Mouse (Mus musculus) forebrain, embryonic 12.5 days (tissue): ENCODE measurements around the gene Nxnl2. TPM values are rescaled to one million over a fixed set of nuclear protein-coding genes. Genes with fewer than 3 reads are reported as not detected.
A peak's percentile ranks its signal among the peaks of the same experiment; 100 is the strongest.

Experiments used
- ATAC-seq: fragments of 200-750 bp; cut with Nextera tagmentation; 2 replicates; pipeline ENCODE4 v1.8.0; 2017; ENCODE audit warnings: moderate TSS enrichment; ENCODE audit not compliant: low FRiP score
- H3K27ac ChIP-seq: fragments of 300-500 bp; sonication (generic); 2 replicates; pipeline ENCODE4 v1.5.1; 2016; ENCODE audit warnings: mild to moderate bottlenecking
- H3K27me3 ChIP-seq: fragments of 300-500 bp; sonication (generic); 2 replicates; pipeline ENCODE4 v1.6.1; 2016; ENCODE audit warnings: mild to moderate bottlenecking
- H3K36me3 ChIP-seq: fragments of 300-500 bp; sonication (generic); replicated peaks from 2 replicates; pipeline ENCODE4 v1.6.1; 2016; ENCODE audit warnings: mild to moderate bottlenecking
- H3K4me1 ChIP-seq: fragments of 300-500 bp; sonication (generic); 2 replicates; pipeline ENCODE4 v1.6.1; 2016
- H3K4me2 ChIP-seq: fragments of 300-500 bp; sonication (generic); 2 replicates; pipeline ENCODE4 v1.6.1; 2016; ENCODE audit warnings: mild to moderate bottlenecking, moderate library complexity
- H3K4me3 ChIP-seq: fragments of 300-500 bp; sonication (generic); replicated peaks from 2 replicates; pipeline ENCODE4 v1.5.1; 2016; ENCODE audit warnings: mild to moderate bottlenecking
- H3K9ac ChIP-seq: fragments of 300-500 bp; sonication (generic); 2 replicates; pipeline ENCODE4 v1.6.1; 2016; ENCODE audit warnings: mild to moderate bottlenecking
- H3K9me3 ChIP-seq: fragments of 300-500 bp; sonication (generic); 2 replicates; pipeline ENCODE4 v1.6.1; 2016
- WGBS: fragments of 180-500 bp; shearing (Covaris S2); methylation state at CpG from one replicate; pipeline ENCODE4 v1.1.7; 2016; 5-methylcytosine and 5-hydroxymethylcytosine counted together
- polyA plus RNA-seq: library from polyadenylated mRNA; unstranded; fragments of >200 nt; fragmentation: Nextera tagmentation; extraction: Ambion mirVana; gene quantifications from 2 replicates; pipeline ENCODE4 v1.2.1, GENCODE M21; 2016

Gene Nxnl2
- 0.52 and 0.76 TPM in 2 replicates for polyA plus RNA-seq

DNA sequence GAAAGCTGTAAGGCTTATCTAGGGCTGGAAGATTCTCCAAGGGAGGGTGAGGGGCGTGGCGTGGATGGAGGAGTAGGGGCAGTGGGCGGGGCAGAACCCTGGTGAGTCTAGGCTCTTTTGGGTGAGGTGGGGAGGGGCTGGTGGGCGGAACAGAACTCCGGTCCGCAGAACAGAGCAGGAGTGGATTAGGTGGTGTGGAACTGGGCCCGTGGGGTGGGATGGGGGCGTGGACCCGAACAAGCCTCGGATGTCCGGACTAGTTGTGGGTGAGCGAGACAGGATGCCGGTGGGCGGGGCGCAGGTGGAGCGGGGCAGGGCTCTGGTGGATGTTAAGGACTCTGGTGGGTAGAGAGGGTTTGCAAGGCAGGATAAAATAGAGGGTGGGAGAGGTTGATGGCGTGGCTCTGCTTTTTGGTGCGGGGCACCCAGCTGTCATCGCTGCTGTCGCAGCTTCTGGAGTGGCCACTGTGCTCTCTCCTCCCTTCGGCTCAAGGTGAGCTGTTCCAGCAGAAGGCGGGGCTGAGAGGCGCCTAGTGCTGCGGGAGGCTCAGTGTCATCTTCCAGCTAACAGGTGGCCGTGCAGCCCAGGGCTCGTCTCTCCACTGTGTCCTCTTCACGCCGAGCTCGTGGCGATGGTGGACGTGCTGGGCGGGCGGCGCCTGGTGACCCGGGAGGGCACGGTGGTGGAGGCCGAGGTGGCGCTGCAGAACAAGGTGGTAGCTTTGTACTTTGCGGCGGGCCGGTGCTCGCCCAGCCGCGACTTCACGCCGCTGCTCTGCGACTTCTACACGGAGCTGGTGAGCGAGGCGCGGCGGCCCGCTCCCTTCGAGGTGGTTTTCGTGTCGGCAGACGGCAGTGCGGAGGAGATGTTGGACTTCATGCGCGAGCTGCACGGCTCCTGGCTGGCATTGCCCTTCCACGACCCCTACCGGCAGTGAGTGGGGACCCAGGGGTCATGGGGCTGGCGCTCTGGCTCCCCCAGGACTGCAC, at the start of gene Nxnl2:
Nxnl2 (plus strand) TSS at position 332 of the 990 bp plus-strand sequence.
- Histone ChIP-seq H3K4me2 (peak within 1 kb of the TSS; percentile 99), H3K9ac (peak within 1 kb of the TSS; percentile 42), H3K9me3 (no peaks in the 10 kb centered on the region), H3K36me3 (no peaks in the 10 kb centered on the region), H3K27ac (no peak within 1 kb of the TSS), H3K4me3 (peak within 1 kb of the TSS; percentile 51), H3K4me1 (peaks cover 18% of the 10 kb centered on the region), H3K27me3 (peaks cover 30% of the 10 kb centered on the region)
- under 1% methylated on average over 64 of the region's 64 CpGs for WGBS
- ATAC-seq = peak; percentile 75

DNA sequence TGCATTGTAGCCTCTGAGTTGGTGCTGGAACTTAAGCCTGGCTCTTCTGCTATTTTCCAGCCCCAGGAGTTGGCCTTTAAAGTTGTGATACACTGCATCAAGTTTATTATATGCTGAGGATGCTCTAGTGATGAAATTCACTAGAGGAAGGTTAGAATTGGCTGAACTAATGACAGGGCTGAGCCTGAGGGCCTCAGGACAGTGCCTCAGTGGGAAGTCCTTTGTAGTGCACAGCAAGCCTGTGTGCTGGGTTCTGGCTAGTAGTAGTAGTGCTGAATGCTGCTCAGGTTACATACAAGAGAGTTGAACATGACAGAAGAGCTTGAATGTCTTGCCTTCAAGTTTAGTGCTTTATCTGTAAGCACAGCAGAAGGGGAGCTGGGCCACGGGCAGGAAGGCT, 48.9 kb upstream of the Nxnl2 start:
- H3K4me1 ChIP-seq = peaks cover 54% of the 10 kb centered on the region
- no peaks in the 10 kb centered on the region for H3K27me3 ChIP-seq
- no peak overlapping the region for H3K27ac ChIP-seq
- no peak overlapping the region for H3K9ac ChIP-seq
- 38% methylated on average over 1 of the region's 1 CpGs for WGBS
- peaks cover 15% of the 10 kb centered on the region for H3K36me3 ChIP-seq
- no peaks in the 10 kb centered on the region for H3K9me3 ChIP-seq
- H3K4me3 ChIP-seq = no peak overlapping the region
- ATAC-seq = no peak
- no peak overlapping the region for H3K4me2 ChIP-seq

DNA sequence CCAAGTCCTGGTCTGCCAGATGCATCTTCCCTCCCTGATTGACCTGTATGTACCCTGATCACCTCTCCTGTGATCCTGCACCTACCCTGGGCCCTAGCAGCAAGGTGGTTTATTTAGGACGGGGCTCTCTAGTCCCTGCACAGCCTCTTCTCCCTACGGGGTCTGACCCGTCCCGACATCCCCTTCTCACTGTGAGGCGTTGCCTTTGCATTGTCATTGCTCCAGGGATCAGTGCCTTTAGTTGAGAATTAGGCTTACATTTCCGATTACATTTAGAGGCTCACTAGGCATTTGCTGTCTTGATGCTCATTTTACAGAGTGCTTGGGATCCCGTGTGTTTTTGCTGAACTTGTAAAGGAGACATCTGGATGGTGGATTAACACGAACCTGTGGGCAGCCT, 48.1 kb upstream of the Nxnl2 start:
- Histone ChIP-seq H3K9me3 (no peaks in the 10 kb centered on the region), H3K4me1 (peaks cover 54% of the 10 kb centered on the region), H3K27ac (no peak overlapping the region), H3K27me3 (no peaks in the 10 kb centered on the region), H3K4me2 (no peak overlapping the region), H3K9ac (no peak overlapping the region), H3K4me3 (no peak overlapping the region), H3K36me3 (peaks cover 16% of the 10 kb centered on the region)
- 81% methylated on average over 8 of the region's 8 CpGs for WGBS
- no peak for ATAC-seq

DNA sequence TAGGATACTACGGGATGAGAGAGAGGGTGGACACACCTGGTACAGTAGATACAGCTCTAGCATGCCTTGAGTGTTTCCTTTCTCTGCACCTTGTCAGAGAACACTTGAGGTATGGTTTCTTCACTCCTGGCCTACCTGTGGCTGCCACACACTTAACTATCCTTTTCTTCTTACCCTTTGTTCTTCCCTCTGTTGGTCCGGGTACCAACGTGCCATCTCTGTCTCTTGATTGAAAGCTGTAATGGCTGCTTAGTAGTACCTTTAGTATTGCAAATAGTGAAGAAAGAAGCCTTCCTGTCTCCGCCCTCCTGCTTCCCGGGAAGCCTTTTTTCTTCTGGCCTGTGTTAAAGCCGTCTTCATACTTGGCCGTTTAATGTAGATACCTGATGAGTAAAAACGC, 45.5 kb upstream of the Nxnl2 start:
- ATAC-seq = no peak
- no peaks in the 10 kb centered on the region for H3K27me3 ChIP-seq
- H3K4me3 ChIP-seq = no peak overlapping the region
- H3K4me2 ChIP-seq = no peak overlapping the region
- 86% methylated on average over 8 of the region's 8 CpGs for WGBS
- H3K4me1 ChIP-seq = peaks cover 29% of the 10 kb centered on the region
- H3K27ac ChIP-seq = no peak overlapping the region
- no peak overlapping the region for H3K9ac ChIP-seq
- H3K36me3 ChIP-seq = peaks cover 36% of the 10 kb centered on the region
- H3K9me3 ChIP-seq = no peaks in the 10 kb centered on the region

DNA sequence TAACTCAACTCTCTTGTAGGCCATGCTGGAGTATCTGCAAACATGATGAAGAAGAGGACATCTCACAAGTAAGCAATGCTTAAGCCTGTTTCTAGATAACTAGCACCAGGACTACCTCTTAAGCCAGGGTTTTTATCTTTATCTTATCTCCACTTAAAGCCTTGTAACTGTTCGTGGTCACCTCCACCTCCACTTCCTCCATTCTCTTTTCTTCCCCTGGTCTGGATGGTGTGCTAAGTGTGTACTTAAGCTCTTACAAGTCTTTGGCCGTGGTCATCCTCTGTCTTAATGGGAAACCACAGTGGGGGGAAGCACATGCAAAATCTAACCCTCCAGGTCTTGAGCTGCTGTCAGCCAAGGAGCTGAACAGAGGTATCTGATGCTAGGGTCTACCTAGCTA, 42.9 kb upstream of the Nxnl2 start:
- peaks cover 54% of the 10 kb centered on the region for H3K36me3 ChIP-seq
- WGBS = 92% methylated on average over 2 of the region's 2 CpGs
- no peak for ATAC-seq
- H3K4me1 ChIP-seq = peaks cover 7% of the 10 kb centered on the region
- no peak overlapping the region for H3K4me3 ChIP-seq
- no peak overlapping the region for H3K9ac ChIP-seq
- H3K27me3 ChIP-seq = no peaks in the 10 kb centered on the region
- H3K9me3 ChIP-seq = no peaks in the 10 kb centered on the region
- no peak overlapping the region for H3K4me2 ChIP-seq
- no peak overlapping the region for H3K27ac ChIP-seq

DNA sequence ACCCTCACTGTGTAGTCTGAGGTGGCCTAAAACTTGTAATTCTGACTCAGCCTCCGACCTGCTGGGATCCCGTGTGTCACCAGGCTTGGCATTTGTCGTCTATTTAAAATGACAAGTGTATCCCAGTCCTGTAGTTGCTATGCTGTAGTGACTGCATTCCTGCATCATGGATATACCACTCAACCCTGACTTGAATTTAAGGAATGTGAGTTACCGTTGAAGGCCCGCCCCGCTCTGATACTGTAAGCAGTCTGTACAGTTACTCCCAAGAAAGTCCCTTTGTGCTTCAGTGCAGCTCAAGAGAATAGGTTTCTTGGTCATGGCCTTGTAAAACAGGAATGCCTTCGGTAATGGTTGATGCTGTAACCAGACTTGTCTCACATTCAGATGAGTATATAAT, 42.4 kb upstream of the Nxnl2 start:
- Histone ChIP-seq H3K27ac (no peak overlapping the region), H3K27me3 (no peaks in the 10 kb centered on the region), H3K9ac (no peak overlapping the region), H3K4me3 (no peak overlapping the region), H3K36me3 (peaks cover 56% of the 10 kb centered on the region), H3K4me1 (peaks cover 5% of the 10 kb centered on the region), H3K4me2 (no peak overlapping the region), H3K9me3 (no peaks in the 10 kb centered on the region)
- 94% methylated on average over 7 of the region's 7 CpGs for WGBS
- no peak for ATAC-seq

DNA sequence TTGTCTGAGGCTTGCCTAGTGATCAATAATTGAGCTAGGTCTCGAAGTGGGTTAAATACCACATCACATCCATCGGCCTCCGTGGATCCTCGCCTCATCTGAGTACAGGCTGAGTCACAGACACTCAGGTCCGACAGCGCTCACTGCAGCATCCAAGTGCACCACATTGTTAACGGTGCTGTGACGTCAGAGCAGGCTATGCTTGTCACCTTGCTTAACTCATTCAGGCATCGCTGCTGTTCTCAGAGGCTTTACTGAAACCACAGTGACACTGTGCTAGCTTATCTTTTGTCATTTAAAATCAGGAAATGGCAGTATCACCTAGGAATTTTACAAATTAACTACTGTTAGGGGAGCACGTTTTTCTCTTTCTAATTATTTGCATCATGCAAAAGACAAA, 39.6 kb upstream of the Nxnl2 start:
- no peaks in the 10 kb centered on the region for H3K9me3 ChIP-seq
- H3K9ac ChIP-seq = no peak overlapping the region
- H3K36me3 ChIP-seq = peaks cover 62% of the 10 kb centered on the region
- no peak for ATAC-seq
- H3K4me3 ChIP-seq = no peak overlapping the region
- H3K4me2 ChIP-seq = no peak overlapping the region
- peaks cover 3% of the 10 kb centered on the region; the same call in 1 of the 2 replicates for H3K4me1 ChIP-seq
- WGBS = 87% methylated on average over 10 of the region's 10 CpGs
- no peaks in the 10 kb centered on the region for H3K27me3 ChIP-seq
- H3K27ac ChIP-seq = no peak overlapping the region

DNA sequence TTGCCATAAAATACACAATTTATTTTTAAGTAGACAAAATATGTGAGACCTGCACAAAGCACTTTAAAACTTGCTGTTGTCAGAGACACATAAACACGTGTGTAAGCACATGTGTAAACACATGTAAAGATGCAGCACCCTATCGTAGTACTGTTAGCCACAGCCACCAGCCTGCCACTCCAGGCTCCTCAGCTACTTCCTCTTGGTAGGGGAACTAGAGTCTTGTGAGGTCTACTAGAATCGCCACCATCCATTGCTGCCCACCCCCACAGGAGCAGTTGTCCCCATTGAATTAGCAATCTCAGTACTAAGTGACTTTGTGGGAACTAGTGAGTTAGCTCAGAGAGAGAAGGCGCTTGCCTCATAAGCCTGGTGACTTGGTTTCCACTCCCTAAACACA, 34.5 kb upstream of the Nxnl2 start:
- no peaks in the 10 kb centered on the region for H3K9me3 ChIP-seq

DNA sequence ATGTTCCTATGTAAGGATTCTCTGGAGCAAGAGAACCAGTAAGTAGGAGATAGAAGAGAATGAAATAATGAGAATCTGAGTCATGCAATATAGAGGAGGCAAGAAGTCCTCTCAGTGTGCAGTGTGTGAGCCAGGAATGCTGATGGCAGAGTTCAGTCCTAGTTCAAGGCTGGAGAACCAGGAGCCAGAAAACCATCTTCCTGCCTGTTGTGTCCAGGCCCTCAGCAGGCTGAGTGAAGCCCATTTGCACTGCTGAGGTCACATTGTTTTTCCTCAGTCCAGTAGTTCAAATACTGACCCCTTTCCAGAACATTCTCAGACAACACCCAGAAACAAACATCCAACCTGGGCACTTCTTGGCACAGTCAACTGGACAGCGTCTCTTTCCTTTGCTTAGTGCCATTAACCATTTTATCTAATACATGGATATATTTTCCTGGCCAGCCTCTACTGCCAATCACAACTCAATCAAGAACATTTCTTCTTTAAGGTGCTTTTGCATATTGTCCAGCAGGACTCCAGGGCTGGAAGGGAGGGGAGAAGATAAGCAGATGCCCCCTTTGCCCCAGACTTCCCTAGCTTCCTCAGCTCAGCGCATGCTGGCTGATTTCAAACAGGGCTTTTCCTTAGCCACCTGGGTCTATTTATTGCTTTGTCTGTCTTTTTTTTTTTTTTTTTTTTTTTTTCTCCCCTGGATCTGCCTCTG, 33.7 kb upstream of the Nxnl2 start:
- Histone ChIP-seq H3K9me3 (no peaks in the 10 kb centered on the region), H3K4me2 (no peak overlapping the region), H3K27ac (no peak overlapping the region), H3K4me1 (peaks cover 3% of the 10 kb centered on the region; the same call in 1 of the 2 replicates), H3K9ac (no peak overlapping the region), H3K36me3 (peaks cover 51% of the 10 kb centered on the region), H3K4me3 (no peak overlapping the region), H3K27me3 (no peaks in the 10 kb centered on the region)
- no peak for ATAC-seq
- WGBS = 77% methylated on average over 2 of the region's 2 CpGs

More for the DNA sequence above, 34.5 kb upstream of the Nxnl2 start:
- H3K27me3 ChIP-seq = no peaks in the 10 kb centered on the region
- H3K36me3 ChIP-seq = peaks cover 50% of the 10 kb centered on the region
- peaks cover 3% of the 10 kb centered on the region; the same call in 1 of the 2 replicates for H3K4me1 ChIP-seq
- no peak overlapping the region for H3K27ac ChIP-seq
- ATAC-seq = no peak
- WGBS = 87% methylated on average over 4 of the region's 4 CpGs
- H3K4me2 ChIP-seq = no peak overlapping the region
- H3K9ac ChIP-seq = no peak overlapping the region
- H3K4me3 ChIP-seq = no peak overlapping the region

DNA sequence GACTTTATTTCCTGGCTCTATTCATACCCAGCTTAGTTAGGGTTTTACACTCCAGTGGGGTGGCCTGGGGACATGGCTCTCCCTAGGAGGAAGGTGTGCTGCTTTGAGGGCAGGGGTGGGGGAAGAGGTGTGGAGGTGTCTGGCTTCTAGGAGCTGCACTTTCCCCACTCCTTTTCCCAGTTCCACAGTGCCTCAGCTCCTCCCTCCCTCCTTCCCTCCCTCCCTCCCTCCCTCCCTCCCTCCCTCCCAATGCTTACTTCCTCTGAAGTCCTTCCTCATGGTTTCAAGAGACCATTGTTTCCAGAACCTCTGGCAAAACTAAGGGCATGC, 33.2 kb upstream of the Nxnl2 start:
- peaks cover 46% of the 10 kb centered on the region for H3K36me3 ChIP-seq

DNA sequence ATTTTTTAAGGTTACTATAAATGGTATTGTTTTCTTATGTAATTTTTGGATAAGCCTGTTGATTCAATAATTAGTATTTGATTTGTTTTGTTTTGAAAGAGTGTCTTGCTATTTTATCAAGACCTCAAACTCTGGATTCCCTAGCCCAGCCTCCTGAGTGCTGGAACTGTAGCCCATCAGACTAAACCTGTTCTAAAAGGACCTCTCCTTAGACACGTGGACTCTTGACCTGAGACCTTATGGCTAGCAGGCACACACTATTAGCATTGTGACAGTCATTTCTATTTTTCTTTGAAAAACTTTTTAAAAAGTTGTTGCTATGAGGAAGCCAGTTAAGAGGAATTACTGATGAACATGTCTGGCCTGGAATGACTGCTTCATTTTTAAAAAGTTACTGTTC, 23.7 kb upstream of the Nxnl2 start:
- H3K27ac ChIP-seq = no peak overlapping the region
- no peaks in the 10 kb centered on the region for H3K4me1 ChIP-seq
- no peak overlapping the region for H3K4me3 ChIP-seq
- H3K9me3 ChIP-seq = no peaks in the 10 kb centered on the region
- no peak overlapping the region for H3K4me2 ChIP-seq
- no peaks in the 10 kb centered on the region for H3K27me3 ChIP-seq
- WGBS = 66% methylated on average over 1 of the region's 1 CpGs
- no peak overlapping the region for H3K9ac ChIP-seq
- no peak for ATAC-seq
- peaks cover 70% of the 10 kb centered on the region for H3K36me3 ChIP-seq

More for the DNA sequence above, 33.2 kb upstream of the Nxnl2 start:
- H3K9me3 ChIP-seq = no peaks in the 10 kb centered on the region
- H3K27me3 ChIP-seq = no peaks in the 10 kb centered on the region
- no peak overlapping the region for H3K9ac ChIP-seq
- no peak overlapping the region for H3K4me3 ChIP-seq
- ATAC-seq = no peak
- no peak overlapping the region for H3K4me2 ChIP-seq
- H3K4me1 ChIP-seq = peaks cover 3% of the 10 kb centered on the region; the same call in 1 of the 2 replicates
- H3K27ac ChIP-seq = no peak overlapping the region

DNA sequence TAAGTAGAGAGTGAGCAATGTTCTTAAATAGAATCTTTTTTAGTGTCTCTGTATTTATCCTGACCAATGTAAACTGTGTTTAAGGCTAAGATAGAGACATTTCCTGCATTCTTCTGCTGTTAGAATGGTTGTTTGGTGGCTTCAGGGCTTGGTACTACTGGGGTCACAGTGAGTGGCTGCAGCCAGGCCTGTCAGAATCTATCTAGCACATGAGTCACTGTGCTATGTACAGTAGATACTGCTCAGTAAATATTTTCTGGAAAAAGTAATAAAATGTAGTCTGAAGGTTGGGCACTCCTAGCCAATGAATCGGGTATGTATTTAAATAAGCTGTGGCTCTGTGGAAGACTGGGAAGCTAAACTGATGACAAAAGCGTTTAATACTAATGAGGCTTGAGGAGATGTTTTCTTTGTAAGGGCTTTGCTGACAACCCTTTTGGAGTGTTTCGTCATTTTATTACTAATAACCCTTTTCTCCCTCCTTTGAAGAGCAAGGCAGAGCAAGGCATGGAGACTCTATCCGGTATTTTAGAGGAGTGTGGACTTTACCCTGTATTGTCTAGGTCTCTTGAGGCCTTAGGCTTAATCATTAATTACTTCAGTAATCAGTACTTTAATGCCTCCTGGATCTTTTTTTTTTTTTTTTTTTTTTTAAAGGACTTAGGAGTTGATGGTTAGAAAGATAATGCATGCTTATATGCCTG, 17.7 kb upstream of the Nxnl2 start:
- Histone ChIP-seq H3K4me1 (no peaks in the 10 kb centered on the region), H3K9me3 (no peaks in the 10 kb centered on the region), H3K36me3 (peaks cover 60% of the 10 kb centered on the region), H3K27ac (no peak overlapping the region), H3K4me2 (no peak overlapping the region), H3K4me3 (no peak overlapping the region), H3K27me3 (no peaks in the 10 kb centered on the region), H3K9ac (no peak overlapping the region)
- WGBS = 76% methylated on average over 4 of the region's 4 CpGs
- no peak for ATAC-seq
